Mouse (Mus musculus) CD4-positive naive resting alpha-beta T cell, adult 57 days (primary cell): Measurements from ENCODE around the gene Mfsd2a. TPM values are rescaled to one million over a fixed set of nuclear protein-coding genes. Genes with fewer than 3 reads are reported as not detected.

ENCODE experiments used
- total RNA-seq: library from RNA; stranded (reverse); gene quantifications from one replicate; pipeline ENCODE4 v1.2.4, GENCODE M21; 2023

Gene Mfsd2a
- 1.9 TPM for total RNA-seq

DNA sequence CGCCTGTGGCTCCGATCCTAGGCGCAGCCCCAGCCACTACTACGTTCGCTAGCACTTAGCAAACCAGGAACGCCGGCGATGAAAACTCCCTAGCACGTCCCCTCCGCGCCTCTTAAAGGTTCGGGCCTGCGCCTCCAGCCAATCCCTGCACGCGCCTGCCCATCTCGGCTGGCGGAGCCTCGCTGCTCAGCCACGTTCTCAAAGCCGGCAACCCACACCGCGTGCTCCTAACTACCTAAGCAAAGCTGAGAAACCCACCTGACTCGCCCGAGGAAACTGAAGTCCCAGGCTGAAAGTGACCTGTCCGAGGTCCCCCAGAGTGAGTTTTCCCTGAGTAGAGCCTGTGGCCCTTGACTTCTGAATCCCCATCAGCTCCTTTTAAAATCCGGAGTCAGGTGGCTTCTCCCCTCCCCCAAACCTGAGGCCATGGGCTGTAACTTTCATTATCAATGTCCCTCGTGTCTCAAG is at the start of gene Mfsd2a:
Mfsd2a (minus strand) TSS at position 89 of the 468 bp plus-strand sequence.

DNA sequence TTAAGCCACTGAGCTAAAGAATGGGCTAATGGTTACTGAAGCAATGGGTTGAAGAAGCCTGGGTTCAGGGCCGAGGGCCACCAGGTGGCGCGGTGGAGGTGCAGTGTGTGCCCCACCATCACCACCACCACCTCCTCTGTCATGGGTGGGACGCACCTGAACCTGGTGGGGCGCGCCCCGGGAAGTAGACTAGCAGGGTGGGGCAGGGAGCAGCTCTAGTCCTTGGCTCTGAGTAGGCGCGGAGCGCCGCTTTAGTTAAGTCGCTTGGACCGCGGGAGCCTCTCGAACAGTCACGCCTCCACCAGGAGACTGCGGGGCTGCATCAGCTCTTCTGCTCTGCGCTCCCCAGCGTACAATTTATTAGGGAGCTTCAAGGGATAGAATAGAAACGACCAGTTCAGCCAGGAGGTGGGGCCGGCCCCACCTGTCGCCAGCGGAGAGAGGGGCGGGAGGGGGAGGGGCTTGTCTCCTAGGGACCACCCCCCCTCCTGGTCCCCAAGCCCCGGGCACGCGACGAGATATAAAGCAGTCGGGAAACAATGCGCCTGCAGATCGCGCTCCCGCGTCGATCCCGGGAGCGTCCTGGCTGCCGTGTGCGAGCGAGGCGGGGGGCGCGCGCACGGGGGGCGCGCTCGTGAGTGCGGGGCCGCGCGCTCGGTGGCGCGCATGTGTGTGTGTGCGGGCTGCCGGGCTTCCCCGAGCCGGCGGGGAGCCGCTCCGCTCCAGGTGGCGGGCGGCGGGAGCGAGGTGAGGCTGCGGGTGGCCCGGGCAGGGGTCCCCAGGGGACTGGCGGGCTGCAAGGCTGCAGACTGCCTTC is 34.6 kb upstream of the Mfsd2a start, which contains the start of gene Mycl:
Mycl (plus strand) TSS at position 249 of the 817 bp plus-strand sequence.

Other genes starting within 250 kb of the Mfsd2a start
- 33.8 TPM for gene Ppt1, start 124.9 kb downstream of the Mfsd2a start, total RNA-seq
- 366 TPM for gene Cap1, start 75.1 kb downstream of the Mfsd2a start, total RNA-seq
- gene Mycl, start 34.5 kb upstream of the Mfsd2a start, total RNA-seq = 0.56 TPM
- 13.2 TPM for gene Trit1, start 55.4 kb upstream of the Mfsd2a start, total RNA-seq
- gene Bmp8b, start 144.0 kb upstream of the Mfsd2a start, total RNA-seq = not detected
- not detected for gene Oxct2b, start 155.1 kb upstream of the Mfsd2a start, total RNA-seq
- 63.4 TPM for gene Ppie, start 178.8 kb upstream of the Mfsd2a start, total RNA-seq
- gene Hpcal4, start 222.0 kb upstream of the Mfsd2a start, total RNA-seq = 0.18 TPM
- not detected for gene Nt5c1a, start 240.3 kb upstream of the Mfsd2a start, total RNA-seq